In genomic region chr9:41054166-41054565, GRCm38 (mm10) we compare ENCODE assay signal across 10 mouse cellular contexts. TPM values are rescaled to one million over a fixed set of nuclear protein-coding genes. Genes with fewer than 3 reads are reported as not detected.
DNase-seq lines count a peak whose midpoint lies in the region; ATAC-seq and TF ChIP-seq lines count a peak whose summit lies in the region.
"Had no signal": no experiment of that assay in that cellular context is flagged by ENCODE, and none has a peak within 500 bp of the region (broad histone marks: within the 10 kb centered on the region; RNA-seq: fewer than 3 reads in every experiment).

No protein-coding gene starts in this region.

- ATAC-seq in forebrain, postnatal 0 days: peak; percentile 79
- ATAC-seq: intestine, postnatal 0 days had no signal

- no peaks in the 10 kb centered on the region; the same call in 1 of the 2 replicates for H3K36me3 ChIP-seq in forebrain, postnatal 0 days (ENCODE audit: insufficient read depth)
- H3K36me3 ChIP-seq in forebrain, embryonic 10.5 days (replicated peaks): no peaks in the 10 kb centered on the region

- no peak overlapping the region for H3K9ac ChIP-seq in forebrain, postnatal 0 days

- H3K27me3 ChIP-seq in forebrain, postnatal 0 days (ENCODE audit: insufficient read depth, low read length): no peaks in the 10 kb centered on the region
- H3K27me3 ChIP-seq in forebrain, embryonic 10.5 days (ENCODE audit: poor library complexity, severe bottlenecking): no peaks in the 10 kb centered on the region
- H3K27me3 ChIP-seq: megakaryocyte, embryonic 14.5 days had no signal

- no peak overlapping the region for H3K4me2 ChIP-seq in forebrain, postnatal 0 days (ENCODE audit: low read depth)

- H3K4me3 ChIP-seq in forebrain, postnatal 0 days (ENCODE audit: low read depth, low read length): no peak overlapping the region
- no peak overlapping the region for H3K4me3 ChIP-seq in forebrain, embryonic 10.5 days
- H3K4me3 ChIP-seq in layer of hippocampus, adult 2 months: no peak overlapping the region
- H3K4me3 ChIP-seq: megakaryocyte, embryonic 14.5 days had no signal

- peak overlapping the region; percentile 50 for H3K27ac ChIP-seq in forebrain, postnatal 0 days (ENCODE audit: low read depth, low read length)
- no peak overlapping the region for H3K27ac ChIP-seq in forebrain, embryonic 10.5 days
- peak overlapping the region; percentile 92 for H3K27ac ChIP-seq in layer of hippocampus, adult 2 months

- no peak for TF ChIP-seq CTCF in forebrain, postnatal 0 days (IDR thresholded peaks at IDR 0.05; ENCODE audit: low read depth)
- TF ChIP-seq CTCF in layer of hippocampus, adult 2 months (conservative IDR thresholded peaks at IDR 0.05): no peak

- no peak for DNase-seq in forebrain, postnatal 0 days
- no peak for DNase-seq in forebrain, embryonic 10.5 days (ENCODE audit: extremely low spot score, low spot score)
- DNase-seq in cerebellum, postnatal 10 days: peak; percentile 92 to 96
- DNase-seq in layer of hippocampus, adult 2 months (ENCODE audit: low spot score in 2 of 2): peak; percentile 89 to 92
- DNase-seq in ovary, postnatal 14 days (ENCODE audit: low spot score): peak; percentile 23
- DNase-seq in urinary bladder, postnatal 10 days (ENCODE audit: low spot score): no peak
- DNase-seq in thymus, adult 18-20 months: no peak
- DNase-seq in adrenal gland, postnatal 36 days: no peak

- no peaks in the 10 kb centered on the region for H3K9me3 ChIP-seq in forebrain, postnatal 0 days (ENCODE audit: low read length)
- no peaks in the 10 kb centered on the region for H3K9me3 ChIP-seq in forebrain, embryonic 10.5 days
- H3K9me3 ChIP-seq: megakaryocyte, embryonic 14.5 days had no signal

- WGBS in forebrain, postnatal 0 days: 68% methylated on average over 9 of the region's 9 CpGs
- WGBS in forebrain, embryonic 10.5 days: 89% methylated on average over 9 of the region's 9 CpGs

- peaks cover 13% of the 10 kb centered on the region; the same call in 1 of the 2 replicates for H3K4me1 ChIP-seq in forebrain, postnatal 0 days (ENCODE audit: insufficient read depth)
- H3K4me1 ChIP-seq in forebrain, embryonic 10.5 days: peaks cover 8% of the 10 kb centered on the region

RNA-seq across cellular contexts. Expression of gene Crtam, which starts 49.7 kb away (rescaled TPM):
- 0.10 and 0.54 TPM in 2 replicates for total RNA-seq in forebrain, postnatal 0 days (2014; rRNA removed)
- 0.11 and 0.14 TPM in 2 replicates for polyA plus RNA-seq in forebrain, postnatal 0 days (2015; fragmentation: Nextera tagmentation; extraction: Ambion mirVana)
- polyA plus RNA-seq in forebrain, embryonic 10.5 days (2016; fragmentation: Nextera tagmentation; extraction: Ambion mirVana): 0.10 TPM in 1 of 2 replicates, not detected in the other
- under 1 TPM; 0.12 to 0.36 TPM for total RNA-seq in layer of hippocampus, adult 2 months (2021)
- total RNA-seq in adrenal gland, postnatal 36 days (2021): not detected

Comparison
In these comparisons a context has a peak if more than half of its experiments do, and no peak if none do; other contexts are left out.
1. DNase-seq: peak in cerebellum, postnatal 10 days (2 of 2), layer of hippocampus, adult 2 months (2 of 2) and ovary, postnatal 14 days (single experiment); none in forebrain, postnatal 0 days (single experiment), forebrain, embryonic 10.5 days (single experiment), urinary bladder, postnatal 10 days (single experiment), thymus, adult 18-20 months (0 of 2) and adrenal gland, postnatal 36 days (0 of 2).